Mouse (Mus musculus): Measurements from ENCODE around the gene Chrdl2. TPM values are rescaled to one million over a fixed set of nuclear protein-coding genes. Genes with fewer than 3 reads are reported as not detected.
"Not testable (repeated sequence)": the region's sequence is repeated elsewhere in the genome, so short reads cannot be mapped to it uniquely, and the experiment has no call there.

The Chrdl2 gene
- polyA plus RNA-seq, 1 experiment, result not detected

DNA sequence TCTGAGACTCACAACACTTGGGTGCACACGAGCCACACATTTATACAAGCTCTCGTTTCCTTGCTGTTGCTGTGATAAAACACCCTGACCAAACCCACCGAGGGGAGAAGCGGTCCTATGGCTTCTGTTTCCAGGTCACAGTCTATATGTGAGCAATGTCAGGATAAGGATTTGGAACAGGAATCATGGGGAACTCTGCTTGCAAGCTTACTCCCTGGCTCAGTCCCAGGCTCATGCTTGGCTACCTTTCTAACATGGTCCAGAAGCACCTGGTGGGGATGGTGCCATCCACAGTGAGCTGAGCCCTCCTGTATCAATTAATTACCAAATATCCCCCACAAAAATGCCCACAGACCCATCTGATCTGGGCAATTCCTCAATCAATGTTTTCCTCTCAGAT is 36.8 kb upstream of the Chrdl2 start:
- 56% methylated on average over 4 of the region's 4 CpGs for WGBS
- peaks cover 18% of the 10 kb centered on the region for H3K4me1 ChIP-seq (ENCODE audit: control insufficient read depth, insufficient read depth, low read length)
- H3K27ac ChIP-seq (ENCODE audit: insufficient read depth, low read depth, low read length), result no peak overlapping the region
- H3K4me3 ChIP-seq (ENCODE audit: insufficient read depth, low read depth, low read length), result no peak overlapping the region
- TF ChIP-seq POLR2A (IDR thresholded peaks at IDR 0.05; ENCODE audit: insufficient read depth, low read depth, low read length), result no peak
- no peak for TF ChIP-seq CTCF (IDR thresholded peaks at IDR 0.05; ENCODE audit: insufficient read depth, low read depth, low read length)

GRCm38 (mm10) chr7:99971926-99972325 is 34.0 kb upstream of the Chrdl2 start:
- peaks cover 6% of the 10 kb centered on the region; the same call in 1 of the 2 replicates for H3K4me1 ChIP-seq (ENCODE audit: control insufficient read depth, insufficient read depth, low read length)
- no peak overlapping the region for H3K27ac ChIP-seq (ENCODE audit: insufficient read depth, low read depth, low read length)
- TF ChIP-seq CTCF (IDR thresholded peaks at IDR 0.05; ENCODE audit: insufficient read depth, low read depth, low read length), result no peak
- TF ChIP-seq POLR2A (IDR thresholded peaks at IDR 0.05; ENCODE audit: insufficient read depth, low read depth, low read length), result no peak
- H3K4me3 ChIP-seq (ENCODE audit: insufficient read depth, low read depth, low read length), result no peak overlapping the region
- 61% methylated on average over 2 of the region's 2 CpGs for WGBS

- not testable (repeated sequence) for H3K4me3 ChIP-seq (ENCODE audit: insufficient read depth, low read depth, low read length); H3K4me1 ChIP-seq (ENCODE audit: control insufficient read depth, insufficient read depth, low read length); H3K27ac ChIP-seq (ENCODE audit: insufficient read depth, low read depth, low read length)
- 96% methylated on average over 3 of the region's 3 CpGs for WGBS
These were observed 33.1 kb upstream of the Chrdl2 start for GRCm38 (mm10) chr7:99972912-99973311.

- Histone ChIP-seq H3K4me3 (ENCODE audit: insufficient read depth, low read depth, low read length) (no peak overlapping the region), H3K27ac (ENCODE audit: insufficient read depth, low read depth, low read length) (no peak overlapping the region), H3K4me1 (ENCODE audit: control insufficient read depth, insufficient read depth, low read length) (peaks cover 4% of the 10 kb centered on the region; the same call in 1 of the 2 replicates)
- TF ChIP-seq POLR2A (IDR thresholded peaks at IDR 0.05; ENCODE audit: insufficient read depth, low read depth, low read length) (no peak), CTCF (IDR thresholded peaks at IDR 0.05; ENCODE audit: insufficient read depth, low read depth, low read length) (no peak)
- WGBS, result 69% methylated on average over 10 of the region's 10 CpGs
These were observed 31.6 kb upstream of the Chrdl2 start for GRCm38 (mm10) chr7:99974208-99974970.

- Histone ChIP-seq H3K27ac (ENCODE audit: insufficient read depth, low read depth, low read length) (no peak overlapping the region), H3K4me1 (ENCODE audit: control insufficient read depth, insufficient read depth, low read length) (peaks cover 4% of the 10 kb centered on the region; the same call in 1 of the 2 replicates), H3K4me3 (ENCODE audit: insufficient read depth, low read depth, low read length) (no peak overlapping the region)
- TF ChIP-seq CTCF (IDR thresholded peaks at IDR 0.05; ENCODE audit: insufficient read depth, low read depth, low read length) (no peak), POLR2A (IDR thresholded peaks at IDR 0.05; ENCODE audit: insufficient read depth, low read depth, low read length) (no peak)
- 81% methylated on average over 5 of the region's 5 CpGs for WGBS
These were observed 30.0 kb upstream of the Chrdl2 start for GRCm38 (mm10) chr7:99975819-99976575.

DNA sequence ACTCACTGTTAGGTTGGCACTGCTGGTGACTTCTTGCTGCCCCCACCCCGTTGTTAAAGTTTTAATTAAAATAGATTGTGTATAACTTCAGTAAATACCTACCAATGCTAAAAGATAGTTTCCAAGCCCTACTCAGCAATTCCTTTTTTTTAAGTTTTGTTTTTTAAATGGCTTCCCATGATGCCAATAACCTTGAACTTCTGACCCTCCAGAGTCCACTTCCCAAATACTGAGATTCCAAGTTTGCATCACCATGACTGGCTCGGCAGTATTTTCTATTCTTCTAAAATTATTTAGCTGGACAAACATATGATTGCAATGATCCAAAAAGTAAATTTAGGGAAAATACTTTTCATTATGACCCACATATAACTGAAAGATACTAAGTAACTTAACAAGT is 27.9 kb upstream of the Chrdl2 start:
- no peak overlapping the region for H3K27ac ChIP-seq (ENCODE audit: insufficient read depth, low read depth, low read length)
- 72% methylated on average over 2 of the region's 2 CpGs for WGBS
- TF ChIP-seq CTCF (IDR thresholded peaks at IDR 0.05; ENCODE audit: insufficient read depth, low read depth, low read length) (no peak), POLR2A (IDR thresholded peaks at IDR 0.05; ENCODE audit: insufficient read depth, low read depth, low read length) (no peak)
- peaks cover 7% of the 10 kb centered on the region; the same call in 1 of the 2 replicates for H3K4me1 ChIP-seq (ENCODE audit: control insufficient read depth, insufficient read depth, low read length)
- no peak overlapping the region for H3K4me3 ChIP-seq (ENCODE audit: insufficient read depth, low read depth, low read length)

DNA sequence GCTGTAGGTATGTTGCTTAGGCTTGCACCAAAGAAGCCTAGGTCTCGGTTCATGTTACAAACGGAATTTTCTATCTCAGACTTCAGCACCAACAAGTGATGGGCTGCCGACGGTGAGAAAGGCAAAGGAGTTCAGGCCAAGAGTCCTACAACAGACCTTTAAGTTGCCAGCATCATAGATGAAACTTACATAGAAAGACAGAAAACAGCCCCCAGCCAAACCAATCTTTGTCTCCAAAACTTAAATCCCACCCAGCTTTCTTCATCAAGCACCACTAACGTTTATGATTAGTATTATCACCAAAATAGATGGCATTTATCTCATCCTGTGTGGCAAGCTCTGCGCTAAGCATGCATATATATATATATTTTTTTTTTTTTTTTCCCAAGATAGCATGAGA is 26.9 kb upstream of the Chrdl2 start:
- 3% methylated on average over 6 of the region's 6 CpGs for WGBS
- Histone ChIP-seq H3K4me3 (ENCODE audit: insufficient read depth, low read depth, low read length) (peak overlapping the region; percentile 60), H3K27ac (ENCODE audit: insufficient read depth, low read depth, low read length) (no peak overlapping the region), H3K4me1 (ENCODE audit: control insufficient read depth, insufficient read depth, low read length) (peaks cover 8% of the 10 kb centered on the region; the same call in 1 of the 2 replicates)
- TF ChIP-seq CTCF (IDR thresholded peaks at IDR 0.05; ENCODE audit: insufficient read depth, low read depth, low read length), result no peak
- TF ChIP-seq POLR2A (IDR thresholded peaks at IDR 0.05; ENCODE audit: insufficient read depth, low read depth, low read length), result no peak

- under 1% methylated on average over 51 of the region's 51 CpGs for WGBS
- Histone ChIP-seq H3K4me3 (ENCODE audit: insufficient read depth, low read depth, low read length) (peak overlapping the region; percentile 60), H3K4me1 (ENCODE audit: control insufficient read depth, insufficient read depth, low read length) (peaks cover 8% of the 10 kb centered on the region; the same call in 1 of the 2 replicates), H3K27ac (ENCODE audit: insufficient read depth, low read depth, low read length) (0 out of 2 replicates have a peak overlapping the region, but pooled peaks have one; percentile 16)
- TF ChIP-seq CTCF (IDR thresholded peaks at IDR 0.05; ENCODE audit: insufficient read depth, low read depth, low read length) (no peak), POLR2A (IDR thresholded peaks at IDR 0.05; ENCODE audit: insufficient read depth, low read depth, low read length) (no peak)
These were observed 26.3 kb upstream of the Chrdl2 start for GRCm38 (mm10) chr7:99979546-99980131.

DNA sequence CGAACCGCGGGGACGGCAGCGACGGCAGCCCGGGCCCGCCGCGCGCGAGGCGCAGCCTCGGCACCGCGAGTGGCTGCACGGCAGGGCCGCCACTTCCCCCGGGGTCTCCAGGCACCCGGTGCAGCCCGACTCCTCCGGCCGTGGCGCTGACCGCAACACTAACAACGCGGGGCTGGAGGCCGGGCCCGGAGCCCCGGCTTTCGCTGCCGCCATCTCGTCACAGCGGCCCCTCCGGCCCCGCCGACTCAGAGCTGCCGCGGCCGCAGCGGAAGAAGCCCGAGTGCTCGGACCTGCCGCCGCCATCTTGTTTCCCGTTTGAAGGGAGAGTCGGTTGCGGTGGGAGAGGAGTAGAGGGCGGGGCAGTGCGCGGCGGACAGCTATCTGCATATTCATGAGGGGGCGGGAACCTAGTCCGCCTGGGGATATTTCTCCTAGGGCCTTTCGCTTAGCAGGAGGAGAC is 25.8 kb upstream of the Chrdl2 start, which contains the start of gene Rnf169:
Rnf169 (minus strand) TSS at position 317 of the 460 bp plus-strand sequence.
- peaks cover 8% of the 10 kb centered on the region; the same call in 1 of the 2 replicates for H3K4me1 ChIP-seq (ENCODE audit: control insufficient read depth, insufficient read depth, low read length)
- WGBS, result 1% methylated on average over 55 of the region's 55 CpGs
- H3K27ac ChIP-seq (ENCODE audit: insufficient read depth, low read depth, low read length), result 0 out of 2 replicates have a peak within 1 kb of the TSS, but pooled peaks have one; percentile 16
- no peak for TF ChIP-seq CTCF (IDR thresholded peaks at IDR 0.05; ENCODE audit: insufficient read depth, low read depth, low read length)
- peak; percentile 86 for TF ChIP-seq POLR2A (IDR thresholded peaks at IDR 0.05; ENCODE audit: insufficient read depth, low read depth, low read length)
- peak within 1 kb of the TSS; percentile 60 for H3K4me3 ChIP-seq (ENCODE audit: insufficient read depth, low read depth, low read length)
